Mouse (Mus musculus) hindbrain, embryonic 11.5 days (tissue): Measurements from ENCODE around the gene Pih1d1. TPM values are rescaled to one million over a fixed set of nuclear protein-coding genes. Genes with fewer than 3 reads are reported as not detected.

Source experiments
- ATAC-seq: fragments of 200-750 bp; cut with Nextera tagmentation; 2 replicates; pipeline ENCODE4 v1.8.0; 2017; ENCODE audit warnings: mild to moderate bottlenecking, moderate TSS enrichment, moderate library complexity; ENCODE audit not compliant: low FRiP score
- DNase-seq: peaks from one replicate; pipeline ENCODE4 v3.0.0-alpha.2; 2015; ENCODE audit warnings: low spot score
- H3K27ac ChIP-seq: fragments of 300-500 bp; sonication (generic); 2 replicates; pipeline ENCODE4 v1.5.1; 2014; ENCODE audit warnings: mild to moderate bottlenecking, low read depth, low read length
- H3K27me3 ChIP-seq: fragments of 300-500 bp; sonication (generic); 2 replicates; pipeline ENCODE4 v1.6.1; 2014; ENCODE audit warnings: mild to moderate bottlenecking, low read length, moderate library complexity, mixed read lengths; ENCODE audit not compliant: control insufficient read depth, insufficient read depth
- H3K36me3 ChIP-seq: fragments of 300-500 bp; sonication (generic); 2 replicates; pipeline ENCODE4 v1.6.1; 2014; ENCODE audit warnings: mild to moderate bottlenecking, low read length, moderate library complexity, mixed read lengths; ENCODE audit not compliant: control insufficient read depth, insufficient read depth
- H3K4me1 ChIP-seq: fragments of 300-500 bp; sonication (generic); replicated peaks from 2 replicates; pipeline ENCODE4 v1.6.1; 2014; ENCODE audit warnings: low read length, mixed read lengths; ENCODE audit not compliant: control insufficient read depth, insufficient read depth
- H3K4me2 ChIP-seq: fragments of 300-500 bp; sonication (generic); replicated peaks from 2 replicates; pipeline ENCODE4 v1.6.1; 2014; ENCODE audit warnings: mild to moderate bottlenecking, low read depth, low read length
- H3K4me3 ChIP-seq: fragments of 300-500 bp; sonication (generic); 2 replicates; pipeline ENCODE4 v1.5.1; 2014; ENCODE audit warnings: low read depth, low read length
- H3K9ac ChIP-seq: fragments of 300-500 bp; sonication (generic); 2 replicates; pipeline ENCODE4 v1.6.1; 2014; ENCODE audit warnings: low read depth, low read length
- H3K9me3 ChIP-seq: fragments of 300-500 bp; sonication (generic); 2 replicates; pipeline ENCODE4 v1.6.1; 2016; ENCODE audit warnings: low read length; ENCODE audit not compliant: control insufficient read depth
- WGBS: fragments of 180-500 bp; shearing (Covaris S2); extraction: QIAGEN DNeasy Blood & Tissue Kit; methylation state at CpG from one replicate; pipeline ENCODE4 v1.1.7; 2014; 5-methylcytosine and 5-hydroxymethylcytosine counted together
- polyA plus RNA-seq: library from polyadenylated mRNA; unstranded; fragments of >200 nt; fragmentation: Nextera tagmentation; extraction: Ambion mirVana; gene quantifications from 2 replicates; pipeline ENCODE4 v1.2.1, GENCODE M21; 2014

Pih1d1 gene
- polyA plus RNA-seq, 1 experiment from 2014 or later, result 105 TPM

DNA sequence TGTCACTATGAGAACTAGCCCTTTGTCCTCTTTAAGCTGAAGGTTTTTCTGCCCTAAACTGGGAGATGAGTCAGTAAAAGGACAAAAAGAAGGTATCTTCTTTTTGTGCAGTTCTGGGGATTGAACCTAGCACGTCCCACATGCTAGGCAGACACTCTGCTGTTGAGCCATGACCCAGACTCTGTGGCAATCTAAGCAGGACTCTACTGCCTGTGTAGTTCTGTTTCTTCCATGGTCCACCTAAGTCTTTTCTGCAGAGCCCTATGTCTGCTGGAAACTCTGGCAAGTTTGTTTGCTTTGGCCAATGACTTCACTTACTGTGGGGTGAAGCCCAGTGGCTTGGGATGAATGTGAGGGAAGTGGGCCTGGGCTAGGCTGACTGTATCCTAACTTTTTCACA is 15.7 kb upstream of the Pih1d1 start:
- no peaks in the 10 kb centered on the region; the same call in 1 of the 2 replicates for H3K4me1 ChIP-seq
- H3K27ac ChIP-seq, result no peak overlapping the region
- ATAC-seq (no peak), DNase-seq (no peak)
- H3K4me3 ChIP-seq, result no peak overlapping the region
- H3K9me3 ChIP-seq, result no peaks in the 10 kb centered on the region
- WGBS, result 80% methylated on average over 1 of the region's 1 CpGs
- H3K9ac ChIP-seq, result no peak overlapping the region
- H3K27me3 ChIP-seq, result peaks cover 2% of the 10 kb centered on the region; the same call in 1 of the 2 replicates
- no peak overlapping the region for H3K4me2 ChIP-seq
- no peaks in the 10 kb centered on the region for H3K36me3 ChIP-seq

- ATAC-seq (no peak), DNase-seq (no peak)
- Histone ChIP-seq H3K4me2 (no peak overlapping the region), H3K27me3 (peaks cover 2% of the 10 kb centered on the region; the same call in 1 of the 2 replicates), H3K9ac (no peak overlapping the region), H3K4me3 (no peak overlapping the region), H3K9me3 (no peaks in the 10 kb centered on the region), H3K27ac (no peak overlapping the region), H3K4me1 (no peaks in the 10 kb centered on the region; the same call in 1 of the 2 replicates), H3K36me3 (no peaks in the 10 kb centered on the region)
- 76% methylated on average over 8 of the region's 8 CpGs for WGBS
These were observed 14.0 kb upstream of the Pih1d1 start for GRCm38 (mm10) chr7:45139904-45140723.

DNA sequence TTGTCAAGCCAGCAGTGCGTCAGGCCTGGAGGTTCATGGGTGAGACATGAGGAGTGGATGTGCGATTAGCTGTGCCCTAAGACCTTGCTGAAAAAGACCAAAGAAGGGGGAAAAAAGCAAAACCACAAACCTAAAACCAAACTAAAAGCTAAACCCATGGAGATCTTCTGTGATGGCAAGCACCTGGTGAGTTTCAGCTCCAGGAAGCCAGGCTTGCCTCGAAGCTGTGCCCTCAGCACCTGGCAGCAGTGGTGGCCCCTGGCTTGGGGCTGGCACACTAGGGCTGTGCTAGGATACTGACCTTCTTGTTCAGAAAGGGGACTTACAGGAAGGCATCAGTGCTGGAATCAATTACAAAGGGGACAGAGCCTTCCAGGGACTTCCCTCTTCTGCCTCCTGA is 12.8 kb upstream of the Pih1d1 start:
- ATAC-seq, result no peak
- Histone ChIP-seq H3K4me2 (no peak overlapping the region), H3K4me1 (no peaks in the 10 kb centered on the region), H3K9ac (no peak overlapping the region), H3K36me3 (no peaks in the 10 kb centered on the region), H3K27me3 (no peaks in the 10 kb centered on the region), H3K27ac (no peak overlapping the region), H3K9me3 (no peaks in the 10 kb centered on the region), H3K4me3 (no peak overlapping the region)
- DNase-seq, result no peak
- 80% methylated on average over 3 of the region's 3 CpGs for WGBS

DNA sequence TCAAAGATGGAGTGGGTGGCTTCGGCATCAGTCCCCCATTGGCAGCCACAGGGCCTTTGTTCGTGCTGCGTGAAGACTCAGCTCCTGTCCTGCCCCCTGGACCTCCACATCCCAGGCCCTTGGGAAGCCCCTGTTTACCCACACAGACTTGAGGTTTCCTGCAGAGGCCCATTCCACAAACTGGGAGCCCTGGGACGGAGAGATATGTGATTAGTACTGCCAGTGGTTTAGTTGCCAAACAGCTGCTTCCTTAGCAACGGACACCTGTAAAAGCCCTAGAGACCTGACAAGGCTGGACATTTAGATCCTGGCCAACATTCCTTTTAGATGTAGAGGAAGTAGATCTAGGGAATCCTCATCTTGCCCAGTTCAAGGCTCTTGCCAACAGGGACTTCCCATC is 12.2 kb upstream of the Pih1d1 start:
- no peaks in the 10 kb centered on the region for H3K27me3 ChIP-seq
- no peak for DNase-seq
- no peaks in the 10 kb centered on the region for H3K36me3 ChIP-seq
- 96% methylated on average over 5 of the region's 5 CpGs for WGBS
- no peak overlapping the region for H3K27ac ChIP-seq
- no peak overlapping the region for H3K4me3 ChIP-seq
- no peaks in the 10 kb centered on the region for H3K9me3 ChIP-seq
- ATAC-seq, result no peak
- H3K4me2 ChIP-seq, result no peak overlapping the region
- H3K9ac ChIP-seq, result no peak overlapping the region
- H3K4me1 ChIP-seq, result no peaks in the 10 kb centered on the region

DNA sequence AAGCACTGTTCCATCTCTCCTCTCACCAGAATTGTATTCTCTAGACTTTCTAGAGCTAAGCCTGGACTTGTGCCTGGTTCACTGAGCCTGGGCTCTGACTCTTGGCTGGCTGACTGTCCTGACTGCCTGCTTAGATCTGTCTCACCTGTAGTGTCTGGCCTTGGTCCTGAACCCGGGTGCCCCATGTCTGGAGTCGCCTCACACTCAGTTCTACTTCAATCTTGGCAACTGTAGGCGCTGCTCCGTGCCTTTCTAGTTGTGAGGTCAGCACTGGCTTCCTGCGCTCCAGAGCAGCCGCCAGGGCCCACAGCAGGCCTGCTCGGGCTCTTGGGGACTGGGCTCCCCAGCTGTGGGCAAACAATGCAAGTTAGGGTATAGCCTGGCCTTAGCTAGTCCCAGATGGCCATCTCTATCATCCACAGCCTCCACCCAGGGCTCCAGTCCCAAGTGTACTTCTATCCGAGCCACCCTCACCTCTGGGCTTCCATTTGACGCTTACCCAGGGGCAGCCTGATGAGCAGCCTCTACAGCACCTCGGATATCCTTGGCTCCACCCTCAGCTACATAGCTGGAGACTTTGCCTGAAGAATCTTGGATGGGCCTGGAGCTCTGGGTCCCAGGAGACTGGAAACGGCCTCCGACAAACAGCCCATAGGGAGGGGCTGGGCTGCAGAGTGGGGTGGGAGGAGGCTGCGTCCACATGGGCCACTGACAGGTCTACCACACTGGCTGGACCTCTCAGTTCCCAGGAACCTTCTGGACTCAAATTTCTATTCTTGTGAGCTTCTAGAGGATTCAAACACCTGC is 9.5 kb upstream of the Pih1d1 start:
- H3K36me3 ChIP-seq, result no peaks in the 10 kb centered on the region
- no peaks in the 10 kb centered on the region for H3K4me1 ChIP-seq
- no peaks in the 10 kb centered on the region for H3K27me3 ChIP-seq
- no peak overlapping the region for H3K27ac ChIP-seq
- 91% methylated on average over 13 of the region's 13 CpGs for WGBS
- H3K4me2 ChIP-seq, result no peak overlapping the region
- ATAC-seq, result no peak
- no peak overlapping the region for H3K9ac ChIP-seq
- no peak for DNase-seq
- H3K4me3 ChIP-seq, result no peak overlapping the region
- no peaks in the 10 kb centered on the region for H3K9me3 ChIP-seq

DNA sequence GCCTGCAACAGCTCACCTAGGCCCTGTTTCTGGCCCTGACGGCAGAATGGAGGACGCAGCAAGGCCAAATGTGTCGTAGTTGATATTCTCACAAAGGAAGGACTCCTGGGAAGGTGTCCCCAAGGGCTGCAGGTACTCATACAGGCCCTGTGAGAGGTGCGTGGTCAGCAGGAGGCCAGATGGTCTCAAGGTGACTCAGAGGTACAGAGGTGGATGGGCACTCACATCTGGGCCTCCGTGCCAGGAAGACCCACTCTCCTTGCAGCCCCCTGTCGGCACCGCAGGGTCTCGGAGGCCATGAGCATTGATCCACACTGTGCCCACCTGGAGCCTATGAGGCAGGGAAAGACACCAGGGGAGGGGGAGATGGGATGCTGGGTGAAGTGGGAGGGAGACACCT is 8.6 kb upstream of the Pih1d1 start:
- Histone ChIP-seq H3K4me1 (no peaks in the 10 kb centered on the region), H3K9ac (no peak overlapping the region), H3K27me3 (no peaks in the 10 kb centered on the region), H3K4me2 (no peak overlapping the region), H3K36me3 (no peaks in the 10 kb centered on the region), H3K4me3 (no peak overlapping the region), H3K27ac (no peak overlapping the region), H3K9me3 (no peaks in the 10 kb centered on the region)
- ATAC-seq (no peak), DNase-seq (no peak)
- WGBS, result 96% methylated on average over 8 of the region's 8 CpGs

DNA sequence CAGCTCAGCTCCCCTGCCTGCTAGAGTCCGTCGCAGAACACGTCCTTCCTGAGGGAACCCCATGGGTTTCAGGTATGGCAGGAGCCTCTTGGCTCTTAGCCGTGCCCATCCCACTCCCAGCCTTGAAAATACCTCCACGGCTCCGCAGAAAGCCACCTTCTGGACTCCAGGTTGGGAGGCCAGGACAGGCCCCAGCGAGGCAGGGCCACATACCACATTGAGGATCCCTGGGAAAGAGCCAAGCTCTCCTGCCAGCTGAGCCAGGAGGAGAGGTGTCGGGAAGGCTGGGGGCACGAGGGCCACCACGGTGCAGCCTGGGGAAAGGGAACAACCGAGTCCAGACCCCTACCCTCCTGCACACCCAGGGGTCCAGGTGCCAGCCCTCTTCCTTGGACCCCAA is 6.8 kb upstream of the Pih1d1 start:
- no peaks in the 10 kb centered on the region for H3K36me3 ChIP-seq
- H3K4me2 ChIP-seq, result no peak overlapping the region
- no peak for DNase-seq
- no peaks in the 10 kb centered on the region for H3K4me1 ChIP-seq
- ATAC-seq, result no peak
- no peaks in the 10 kb centered on the region for H3K9me3 ChIP-seq
- H3K27me3 ChIP-seq, result no peaks in the 10 kb centered on the region
- H3K4me3 ChIP-seq, result no peak overlapping the region
- WGBS, result 93% methylated on average over 11 of the region's 11 CpGs
- no peak overlapping the region for H3K27ac ChIP-seq
- no peak overlapping the region for H3K9ac ChIP-seq

DNA sequence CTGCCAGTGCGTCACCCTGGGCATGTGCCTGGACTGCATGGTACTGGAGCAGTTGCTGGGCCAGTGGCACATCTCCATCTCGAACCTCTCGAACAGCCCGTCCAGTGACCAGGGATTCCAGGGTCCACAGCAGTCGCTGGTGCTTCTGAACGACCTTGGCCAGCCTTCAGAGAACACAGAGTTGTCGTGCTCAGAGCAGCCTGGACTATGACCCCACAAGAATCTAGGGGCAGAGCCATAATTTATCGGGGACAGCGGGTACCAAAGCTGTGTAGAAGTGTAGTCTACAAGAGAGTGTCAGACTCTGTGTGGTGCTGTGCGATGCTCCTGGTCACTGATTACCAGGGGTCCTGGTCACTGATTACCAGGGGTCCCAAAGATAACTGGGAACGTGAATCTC is 6.2 kb upstream of the Pih1d1 start:
- no peaks in the 10 kb centered on the region for H3K27me3 ChIP-seq
- H3K9ac ChIP-seq, result no peak overlapping the region
- WGBS, result 86% methylated on average over 11 of the region's 11 CpGs
- no peak for DNase-seq
- H3K9me3 ChIP-seq, result no peaks in the 10 kb centered on the region
- ATAC-seq, result no peak
- no peaks in the 10 kb centered on the region for H3K4me1 ChIP-seq
- H3K27ac ChIP-seq, result no peak overlapping the region
- no peak overlapping the region for H3K4me2 ChIP-seq
- H3K4me3 ChIP-seq, result no peak overlapping the region
- no peaks in the 10 kb centered on the region for H3K36me3 ChIP-seq
